Mouse (Mus musculus): ENCODE results near the gene Trpv4.

- TF ChIP-seq POLR2A (IDR thresholded peaks at IDR 0.05; ENCODE audit: borderline replicate concordance, low read depth, low read length): no peak
- no peak for TF ChIP-seq CTCF (IDR thresholded peaks at IDR 0.05; ENCODE audit: low read depth, low read length)
These were observed 8.4 kb upstream of the Trpv4 start for GRCm38 (mm10) chr5:114666659-114667058.

Measured in bone marrow macrophage, adult 2 months (primary cell).